Mouse (Mus musculus) embryonic fibroblast, embryonic 13.5 days (primary cell): Measurements from ENCODE around the gene Pelo.

Experiments used
- CTCF ChIP-seq: IDR thresholded peaks from 2 replicates; pipeline ENCODE4 v1.5.1; 2011; ENCODE audit warnings: mild to moderate bottlenecking, control low read depth, low read length, moderate library complexity, borderline replicate concordance; ENCODE audit not compliant: insufficient read depth
- POLR2A ChIP-seq: IDR thresholded peaks from 2 replicates; pipeline ENCODE4 v1.6.1; 2011; ENCODE audit warnings: low read depth, mild to moderate bottlenecking, control low read depth, low read length, moderate library complexity

DNA sequence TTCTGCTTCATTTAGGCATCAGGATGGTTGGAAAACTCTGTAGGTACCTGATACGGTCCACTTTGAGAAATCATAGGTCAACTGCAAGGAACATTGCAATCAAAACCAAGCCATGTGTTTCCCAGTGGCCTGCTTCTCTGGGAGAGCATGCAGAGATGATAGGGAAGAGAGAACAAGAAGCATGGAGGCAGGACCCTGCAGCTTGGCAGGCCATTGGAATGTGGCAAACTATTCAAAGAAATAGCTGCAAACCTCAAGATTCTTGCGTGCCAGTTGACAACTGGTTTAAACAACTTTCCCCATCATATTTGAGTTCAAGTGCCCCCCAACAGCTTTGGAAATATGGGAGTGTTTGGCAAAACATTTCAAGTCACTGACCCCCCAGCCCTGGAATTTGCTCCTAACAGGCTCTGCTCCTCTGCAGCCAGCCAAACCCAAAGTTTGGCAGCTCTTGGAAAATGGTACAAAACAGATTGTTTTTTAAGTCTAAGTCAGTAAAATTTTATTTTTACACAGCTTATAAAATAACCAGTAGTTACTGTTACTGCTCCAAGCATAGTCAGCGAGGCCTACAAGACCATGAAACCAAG is 9.9 kb downstream of the Pelo start:
- TF ChIP-seq POLR2A (no peak), CTCF (no peak)
